Mouse (Mus musculus): ENCODE measurements around the gene Slc17a1.
A peak's percentile ranks its signal among the peaks of the same experiment; 100 is the strongest.

The Slc17a1 gene

DNA sequence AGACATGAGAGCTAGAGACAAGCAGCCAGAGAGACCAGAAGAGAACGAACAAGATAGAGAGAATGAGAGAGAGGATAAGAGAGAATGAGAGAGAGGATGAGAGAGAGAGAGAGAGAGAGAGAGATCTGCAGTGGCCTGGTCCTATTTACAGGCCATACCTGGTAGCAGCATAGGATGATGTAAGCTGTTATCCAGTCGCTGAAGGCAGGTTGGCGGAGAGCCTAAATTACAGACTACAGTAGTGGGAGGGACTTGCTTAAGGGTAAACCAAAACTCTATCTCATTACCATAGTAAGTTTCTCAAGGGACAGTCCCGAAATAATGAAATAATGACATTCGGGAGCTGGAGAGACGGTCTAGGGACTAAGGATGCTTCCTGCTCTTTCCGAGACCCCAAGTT is at the start of gene Slc17a1:
Gene Slc17a1, plus strand, starts transcription at position 346 of the 400 bp plus-strand sequence.
- DNase-seq (ENCODE audit: low read depth, low spot score), result no peak

- no peak for DNase-seq (ENCODE audit: low read depth, low spot score)
Measured at GRCm38 (mm10) chr13:23820179-23820940, 47.2 kb upstream of the Slc17a1 start.

DNA sequence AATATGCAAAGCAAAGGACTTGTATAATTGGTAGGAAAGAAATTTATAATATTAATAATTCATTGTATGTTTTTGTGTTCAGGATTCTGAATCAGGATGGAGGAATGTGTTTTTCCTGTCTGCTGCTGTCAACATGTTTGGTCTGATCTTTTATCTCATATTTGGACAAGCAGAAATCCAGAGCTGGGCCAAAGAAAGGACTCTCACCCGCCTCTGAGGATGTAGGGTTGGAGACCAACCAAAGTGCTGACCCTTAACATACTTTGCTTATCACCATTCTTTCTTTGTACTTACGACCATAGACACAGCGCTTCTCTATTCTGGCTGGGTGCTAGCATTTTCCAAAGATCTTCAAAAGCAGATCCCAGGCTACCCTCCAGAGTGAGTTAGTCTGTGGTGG is 45.3 kb upstream of the Slc17a1 start:
- no peak for DNase-seq (ENCODE audit: low read depth, low spot score)

DNA sequence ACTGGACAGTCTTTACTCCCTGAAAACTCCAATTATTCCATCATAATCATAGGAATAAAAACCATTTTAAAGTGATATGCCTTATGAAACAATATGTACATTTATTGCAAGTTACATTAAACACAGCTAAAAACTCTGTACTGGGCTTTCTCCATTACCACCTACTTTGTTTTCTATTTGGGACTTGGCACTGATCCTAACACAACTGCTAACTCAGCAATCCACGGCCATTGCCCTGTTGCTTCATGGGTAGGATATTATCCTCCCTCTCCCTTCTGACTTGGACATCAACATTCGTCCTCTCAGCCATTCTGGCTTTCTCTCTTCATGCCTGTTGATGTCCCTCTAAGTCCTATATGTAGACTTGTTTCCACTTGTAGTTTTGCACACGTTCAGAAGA is 40.9 kb upstream of the Slc17a1 start:
- DNase-seq (ENCODE audit: low read depth, low spot score), result no peak

DNA sequence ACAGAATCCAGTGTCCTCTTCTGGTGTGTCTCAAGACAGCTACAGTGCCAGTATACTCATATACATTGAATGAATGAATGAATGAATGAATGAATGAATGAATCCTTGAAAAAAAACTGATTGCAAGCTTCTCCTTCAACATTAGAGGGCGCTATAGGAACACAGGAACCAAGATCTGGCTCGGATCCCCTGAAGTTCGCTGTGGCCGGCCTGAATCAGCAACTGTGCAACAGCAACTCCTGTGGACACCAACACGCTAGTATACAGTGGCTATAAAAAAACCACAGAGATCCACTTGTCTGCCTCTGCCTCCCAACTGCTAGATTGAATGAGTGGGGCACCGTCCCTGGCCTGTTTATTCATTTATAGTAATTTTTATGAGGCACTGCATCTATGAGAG is 34.5 kb upstream of the Slc17a1 start:
- peak; percentile 46 for DNase-seq (ENCODE audit: low read depth, low spot score)

DNA sequence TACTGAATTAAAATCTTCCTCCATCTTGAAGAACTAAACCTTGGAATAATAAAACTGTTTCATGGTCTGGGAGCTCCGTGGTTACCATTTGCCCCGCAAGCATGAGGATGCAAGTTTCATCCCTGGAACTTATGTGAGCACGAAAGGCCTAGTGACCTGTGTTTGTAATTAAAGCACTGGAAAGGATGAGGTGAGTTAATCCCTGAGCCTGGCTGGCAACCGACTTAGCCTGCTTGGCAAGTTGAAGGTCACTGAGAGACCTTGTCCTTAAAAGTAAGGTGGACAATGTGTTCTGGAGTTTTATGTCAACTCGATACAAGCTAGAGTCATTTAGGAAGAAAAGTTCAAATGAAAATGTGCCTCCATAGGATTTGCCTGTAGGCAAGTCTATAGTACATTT is 32.7 kb upstream of the Slc17a1 start:
- peak; percentile 68 for DNase-seq (ENCODE audit: low read depth, low spot score)

DNA sequence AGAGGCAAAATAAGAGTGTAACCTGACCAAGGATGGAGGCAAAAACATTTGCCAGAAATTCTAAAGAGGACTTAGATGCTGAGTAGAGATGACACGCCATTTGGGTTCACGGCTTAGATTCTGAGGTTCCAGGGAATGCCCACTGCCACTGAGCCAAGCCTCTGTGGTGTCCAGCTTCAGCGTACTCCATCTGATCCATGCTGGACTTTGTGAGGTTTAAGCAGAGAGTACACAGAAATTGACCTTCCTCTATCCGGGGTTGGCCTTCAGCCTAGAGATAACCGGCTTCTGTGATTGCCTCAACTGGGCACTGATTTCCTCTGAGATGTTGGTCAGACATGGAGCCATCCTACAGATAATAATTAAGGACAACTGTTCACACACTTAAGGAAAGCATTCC is 30.9 kb upstream of the Slc17a1 start:
- no peak for DNase-seq (ENCODE audit: low read depth, low spot score)

GRCm38 (mm10) chr13:23839308-23839707 is 28.2 kb upstream of the Slc17a1 start, which contains the start of gene Slc17a3:
TSS of gene Slc17a3 (plus strand) at chr13:23839434.
- no peak for DNase-seq (ENCODE audit: low read depth, low spot score)

DNA sequence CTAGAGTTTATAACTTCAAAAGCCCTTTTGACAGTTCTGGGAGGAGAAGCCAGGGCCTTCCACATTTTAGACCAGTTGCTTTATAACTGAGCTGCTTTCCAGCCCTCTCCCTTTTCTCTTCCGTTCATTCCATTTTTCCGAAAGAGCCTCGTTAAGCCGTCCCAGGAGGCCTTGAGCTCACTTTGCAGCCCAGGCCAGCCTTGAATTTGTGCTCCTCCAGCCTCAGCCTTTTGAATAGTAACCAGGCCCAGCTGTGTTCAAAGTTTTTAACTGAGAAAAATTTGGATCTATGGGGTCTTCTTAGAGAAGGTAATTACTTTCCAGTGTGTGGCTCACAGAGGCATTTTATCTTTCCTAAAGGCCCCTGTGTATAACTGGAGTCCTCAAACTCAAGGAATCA is 21.7 kb upstream of the Slc17a1 start:
- no peak for DNase-seq (ENCODE audit: low read depth, low spot score)

- DNase-seq (ENCODE audit: low read depth, low spot score), result no peak
Measured at GRCm38 (mm10) chr13:23849299-23849698, 18.3 kb upstream of the Slc17a1 start.

- DNase-seq (ENCODE audit: low read depth, low spot score), result no peak
Measured at GRCm38 (mm10) chr13:23856401-23856800, 11.1 kb upstream of the Slc17a1 start.

GRCm38 (mm10) chr13:23861815-23862214 is 5.7 kb upstream of the Slc17a1 start:
- DNase-seq (ENCODE audit: low read depth, low spot score), result no peak

GRCm38 (mm10) chr13:23864711-23865110 is 2.8 kb upstream of the Slc17a1 start:
- DNase-seq (ENCODE audit: low read depth, low spot score), result no peak

DNA sequence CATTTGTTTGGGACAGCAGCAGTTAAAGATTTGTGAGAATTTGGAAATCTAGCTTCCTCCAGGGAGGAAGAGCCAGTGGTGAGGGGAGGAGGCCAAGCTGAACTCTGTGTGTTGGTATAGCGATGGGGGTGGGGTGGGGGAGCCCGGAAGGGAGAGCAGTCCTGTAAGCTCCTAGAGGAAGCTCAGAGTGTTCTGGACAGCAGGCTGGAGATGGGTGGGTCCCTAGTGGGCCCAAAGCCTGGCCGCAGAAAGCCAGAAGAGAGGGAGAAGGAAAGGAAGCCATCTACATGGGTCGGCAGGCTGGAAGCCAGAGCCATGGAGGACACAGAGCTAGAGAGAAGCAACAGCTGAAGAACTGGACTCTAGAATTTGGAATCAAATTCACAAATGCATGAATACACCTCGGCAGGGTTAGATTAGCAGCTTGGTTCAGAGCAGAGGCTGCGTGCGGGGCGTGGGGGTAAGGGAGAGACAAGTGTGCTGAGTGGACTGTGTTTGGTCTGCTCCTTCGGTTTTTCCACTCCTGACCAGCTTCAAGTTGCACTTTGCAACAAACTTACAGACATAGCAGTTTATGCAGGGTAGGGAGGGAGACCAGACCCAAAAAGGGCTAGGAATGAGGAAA is 1.4 kb upstream of the Slc17a1 start:
- DNase-seq (ENCODE audit: low read depth, low spot score), result no peak

- DNase-seq (ENCODE audit: low read depth, low spot score), result no peak
Measured at GRCm38 (mm10) chr13:23867000-23867399, 550 bp upstream of the Slc17a1 start.

GRCm38 (mm10) chr13:23868790-23869533 is 1.4 kb downstream of the Slc17a1 start:
- DNase-seq (ENCODE audit: low read depth, low spot score), result no peak

DNA sequence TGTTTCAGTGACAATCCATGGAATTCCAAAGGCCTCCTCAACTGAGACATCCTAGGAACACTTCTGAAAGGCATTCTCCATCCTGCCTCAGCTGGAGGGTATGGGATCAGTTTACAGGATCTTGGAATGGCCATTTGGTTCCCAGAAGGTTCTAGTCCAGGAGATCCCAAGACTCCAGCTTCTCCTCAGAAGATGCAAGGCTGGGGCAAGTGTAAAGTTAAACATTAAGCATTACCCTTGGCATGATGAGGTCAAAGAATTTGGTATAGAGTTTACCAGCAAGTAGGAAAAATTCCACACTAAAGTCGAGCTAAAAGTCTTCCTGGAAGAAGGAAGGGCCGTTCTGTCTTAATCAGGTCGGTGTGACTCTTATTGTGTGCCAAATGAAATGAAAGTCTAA is 2.4 kb downstream of the Slc17a1 start:
- DNase-seq (ENCODE audit: low read depth, low spot score), result no peak

GRCm38 (mm10) chr13:23873141-23873540 is 5.6 kb downstream of the Slc17a1 start:
- DNase-seq (ENCODE audit: low read depth, low spot score), result no peak

- no peak for DNase-seq (ENCODE audit: low read depth, low spot score)
Measured at GRCm38 (mm10) chr13:23879106-23879505, 11.6 kb downstream of the Slc17a1 start.

DNA sequence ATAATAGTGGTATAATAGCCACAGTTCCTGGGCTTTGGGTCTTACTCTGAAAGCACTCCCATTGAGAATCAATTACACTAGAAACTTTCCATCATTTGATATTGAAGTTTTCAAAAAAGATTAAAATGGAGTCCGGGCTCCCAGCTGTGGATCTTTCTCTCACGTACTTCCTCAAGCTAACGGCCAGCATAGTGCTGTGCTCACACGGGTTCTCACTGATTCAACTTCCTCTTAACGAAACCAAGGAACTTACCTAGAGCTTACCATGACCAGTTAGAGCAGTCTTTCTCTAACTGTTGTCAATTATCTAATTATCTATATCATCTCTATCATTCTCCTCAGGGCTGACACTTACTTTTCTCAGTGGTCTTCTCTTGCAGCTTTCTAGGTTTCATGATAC is 12.1 kb downstream of the Slc17a1 start:
- DNase-seq (ENCODE audit: low read depth, low spot score), result no peak

DNA sequence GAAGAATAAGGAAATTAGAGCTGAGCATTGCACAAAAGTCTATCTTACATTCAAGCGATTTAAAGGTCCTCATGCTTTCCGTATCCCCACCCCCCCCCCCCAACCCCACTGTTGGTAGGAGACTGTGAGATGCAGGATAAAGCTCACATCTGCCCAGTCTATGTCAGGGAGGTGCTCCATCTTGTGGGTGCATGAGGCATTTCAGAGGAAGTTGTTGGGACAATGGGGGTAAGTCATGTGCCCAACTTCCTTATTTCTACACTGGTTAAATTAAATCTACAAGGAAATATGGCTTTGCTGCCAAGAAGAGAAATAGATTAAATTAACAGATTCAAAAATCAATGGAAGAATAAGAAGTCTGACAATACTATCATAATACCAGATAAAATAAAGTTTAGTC is 18.0 kb downstream of the Slc17a1 start:
- DNase-seq (ENCODE audit: low read depth, low spot score), result peak; percentile 29

DNA sequence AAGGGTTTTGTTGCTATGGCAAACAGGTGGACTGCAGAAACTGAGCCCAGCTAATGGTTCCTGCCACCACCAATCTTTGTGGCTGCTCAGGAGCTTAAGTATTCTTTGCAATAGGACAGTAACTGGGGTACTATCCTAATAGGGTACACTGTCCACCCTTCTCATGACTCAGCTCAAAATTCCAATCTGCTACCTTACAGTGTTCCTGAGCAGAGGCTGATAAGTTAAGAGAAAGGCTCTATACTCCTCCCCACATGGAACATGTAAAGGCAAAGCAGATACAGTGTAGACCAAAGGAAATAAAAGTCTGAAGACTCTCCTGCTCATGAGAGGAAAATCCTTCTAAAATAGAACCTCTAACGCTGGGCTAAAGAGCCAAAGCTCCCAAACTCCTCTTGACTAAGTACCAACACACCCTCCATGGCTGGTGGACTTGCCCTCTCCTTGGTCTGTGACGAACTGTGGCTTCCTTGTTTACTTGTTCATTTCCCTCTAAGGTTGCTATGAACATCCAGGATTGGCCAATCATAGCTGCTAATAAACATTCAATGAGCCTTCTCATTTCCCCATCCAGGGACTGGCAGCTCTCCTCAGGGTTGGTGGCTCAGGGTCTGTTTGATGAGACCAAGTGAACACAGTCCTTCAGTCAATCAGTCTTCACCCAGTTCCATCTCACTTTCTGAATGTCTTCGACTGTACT is 19.6 kb downstream of the Slc17a1 start:
- no peak for DNase-seq (ENCODE audit: low read depth, low spot score)
